Mouse (Mus musculus): Measurements from ENCODE around the gene Cldn24.

DNA sequence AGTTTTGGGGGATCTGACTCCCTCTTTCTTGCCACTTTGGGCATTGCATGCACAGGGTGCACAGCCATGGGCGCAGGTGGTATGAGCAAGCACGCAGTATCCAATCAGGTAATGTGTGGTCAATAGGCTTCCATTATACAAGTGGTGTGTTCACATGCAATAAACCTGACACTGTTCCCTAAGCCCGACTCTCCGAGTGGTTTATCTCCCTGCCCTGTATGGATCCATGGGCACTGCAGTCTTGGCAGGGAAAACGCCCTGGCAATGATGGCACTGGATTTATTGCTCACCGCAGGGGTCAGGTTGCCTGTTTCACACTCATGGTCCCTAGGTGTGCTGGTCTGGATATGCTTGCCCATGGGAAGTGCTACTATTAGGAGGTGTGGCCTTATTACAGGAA lies 26.0 kb downstream of the Cldn24 start:
- TF ChIP-seq MYOG (IDR thresholded peaks at IDR 0.05; ENCODE audit: control insufficient read depth in 1 of 3, insufficient read depth in 1 of 3, insufficient read length in 2 of 3, low read depth in 2 of 3) (no peak), POLR2A (IDR thresholded peaks at IDR 0.05; ENCODE audit: insufficient read length, low read depth) (no peak), MAX (IDR thresholded peaks at IDR 0.05; ENCODE audit: low read depth) (no peak), TCF12 (IDR thresholded peaks at IDR 0.05; ENCODE audit: insufficient read depth, poor library complexity, severe bottlenecking) (no peak), POLR2AphosphoS2 (IDR thresholded peaks at IDR 0.05; ENCODE audit: insufficient read length, low read depth) (no peak), USF1 (IDR thresholded peaks at IDR 0.05; ENCODE audit: low read depth) (no peak), CEBPB (IDR thresholded peaks at IDR 0.05; ENCODE audit: insufficient read depth, poor library complexity, severe bottlenecking) (no peak), E2F4 (IDR thresholded peaks at IDR 0.05; ENCODE audit: insufficient read depth) (no peak), MYOD1 (IDR thresholded peaks at IDR 0.05; ENCODE audit: control insufficient read depth in 1 of 3, insufficient read length in 2 of 3, low read depth in 2 of 3) (no peak)

All from myocyte (in vitro differentiated cells).